Mouse (Mus musculus) lung, adult 2 months (tissue): Measurements from ENCODE around the gene Agk.

Experiments used
- CTCF ChIP-seq: fragments of 200-500 bp; IDR thresholded peaks from 2 replicates; pipeline ENCODE4 v1.5.1; 2011; ENCODE audit warnings: mild to moderate bottlenecking, low read length, control low read depth; ENCODE audit not compliant: insufficient read depth
- POLR2A ChIP-seq: fragments of 200-500 bp; IDR thresholded peaks from 2 replicates; pipeline ENCODE4 v1.6.1; 2011; ENCODE audit warnings: low read depth, mild to moderate bottlenecking, control low read depth, low read length, borderline replicate concordance; ENCODE audit errors: extremely low read depth

- no peak for TF ChIP-seq CTCF
- TF ChIP-seq POLR2A, result no peak
These were observed 25.1 kb downstream of the Agk start for GRCm38 (mm10) chr6:40350041-40350440.
